Mouse (Mus musculus): Measurements from ENCODE around the gene Mamld1. TPM values are rescaled to one million over a fixed set of nuclear protein-coding genes. Genes with fewer than 3 reads are reported as not detected.

Mamld1 gene
- total and polyA plus RNA-seq, 3 experiments: not detected

- no peak overlapping the region for H3K4me3 ChIP-seq (ENCODE audit: control insufficient read depth in 1 of 2, insufficient read depth in 1 of 2, low read depth in 2 of 2, low read length in 2 of 2)
- TF ChIP-seq ZC3H11A (IDR thresholded peaks at IDR 0.05; ENCODE audit: low read depth, low read length) (no peak), GATA1 (IDR thresholded peaks at IDR 0.05; ENCODE audit: low read depth, low read length) (no peak), EP300 (IDR thresholded peaks at IDR 0.05; ENCODE audit: low read depth in 1 of 2, low read length in 2 of 2) (no peak)
- H3K27me3 ChIP-seq (ENCODE audit: control insufficient read depth in 1 of 2, insufficient read depth in 2 of 2, low read length in 2 of 2): no peaks in the 10 kb centered on the region; a peak in 1 of 4 replicates
- no peaks in the 10 kb centered on the region for H3K9me3 ChIP-seq (replicated peaks; ENCODE audit: insufficient read depth, low read length)
- H3K27ac ChIP-seq (ENCODE audit: control insufficient read depth, low read depth, low read length): no peak overlapping the region
- no peaks in the 10 kb centered on the region for H3K79me2 ChIP-seq (ENCODE audit: control insufficient read depth, insufficient read depth, low read length, poor library complexity)
- H3K4me1 ChIP-seq (ENCODE audit: control insufficient read depth in 1 of 2, insufficient read depth in 2 of 2, low read length in 2 of 2): no peaks in the 10 kb centered on the region
- H3K36me3 ChIP-seq (ENCODE audit: control insufficient read depth in 1 of 2, insufficient read depth in 2 of 2, low read length in 2 of 2): no peaks in the 10 kb centered on the region
- H3K9ac ChIP-seq (ENCODE audit: control insufficient read depth, low read depth, low read length, poor library complexity, severe bottlenecking): no peak overlapping the region
- no peak for DNase-seq (ENCODE audit: low read depth, low spot score)
Measured at GRCm38 (mm10) chrX:71150551-71151001, 100.5 kb downstream of the Mamld1 start.

DNA sequence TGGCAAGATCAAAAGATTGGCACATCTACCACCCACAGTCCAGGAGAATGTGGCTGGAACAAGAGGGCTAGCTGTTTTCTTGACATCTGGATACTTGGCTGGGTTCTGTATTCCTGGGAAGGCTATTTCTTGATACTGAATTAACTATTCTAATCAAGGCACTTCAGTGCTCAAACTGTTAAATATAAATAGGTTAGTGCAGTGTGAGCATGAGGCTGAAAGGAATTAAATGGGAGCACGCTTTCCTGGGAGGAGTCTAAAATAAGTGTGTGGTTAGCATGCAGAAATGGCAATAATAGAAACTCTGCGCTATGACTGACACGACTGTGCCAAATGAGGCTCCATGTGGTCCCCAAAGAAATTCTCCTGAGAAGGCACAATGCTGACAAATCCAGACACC lies 131.5 kb downstream of the Mamld1 start:
- no peaks in the 10 kb centered on the region for H3K79me2 ChIP-seq (ENCODE audit: control insufficient read depth, insufficient read depth, low read length, poor library complexity)
- no peak overlapping the region for H3K9ac ChIP-seq (ENCODE audit: control insufficient read depth, low read depth, low read length, poor library complexity, severe bottlenecking)
- no peaks in the 10 kb centered on the region for H3K9me3 ChIP-seq (replicated peaks; ENCODE audit: insufficient read depth, low read length)
- no peak overlapping the region for H3K27ac ChIP-seq (ENCODE audit: control insufficient read depth, low read depth, low read length)
- no peaks in the 10 kb centered on the region for H3K36me3 ChIP-seq (ENCODE audit: control insufficient read depth in 1 of 2, insufficient read depth in 2 of 2, low read length in 2 of 2)
- H3K27me3 ChIP-seq (ENCODE audit: control insufficient read depth in 1 of 2, insufficient read depth in 2 of 2, low read length in 2 of 2): no peaks in the 10 kb centered on the region; a peak in 1 of 4 replicates
- TF ChIP-seq TAL1 (IDR thresholded peaks at IDR 0.05; ENCODE audit: low read length) (no peak), BHLHE40 (IDR thresholded peaks at IDR 0.05; ENCODE audit: borderline replicate concordance, low read depth, low read length) (no peak), ZC3H11A (IDR thresholded peaks at IDR 0.05; ENCODE audit: low read depth, low read length) (no peak), USF2 (IDR thresholded peaks at IDR 0.05; ENCODE audit: borderline replicate concordance in 1 of 2, insufficient read depth in 1 of 2, low read depth in 1 of 2, low read length in 2 of 2) (no peak), ETS1 (IDR thresholded peaks at IDR 0.05; ENCODE audit: low read depth, low read length) (no peak), MAFK (IDR thresholded peaks at IDR 0.05; ENCODE audit: borderline replicate concordance, low read depth, low read length) (no peak), SIN3A (IDR thresholded peaks at IDR 0.05; ENCODE audit: low read length) (no peak), HCFC1 (IDR thresholded peaks at IDR 0.05; ENCODE audit: low read depth, low read length) (no peak), MYB (IDR thresholded peaks at IDR 0.05; ENCODE audit: low read depth, low read length) (no peak), KAT2A (conservative IDR thresholded peaks at IDR 0.05; ENCODE audit: low read depth, low read length) (no peak), UBTF (IDR thresholded peaks at IDR 0.05; ENCODE audit: borderline replicate concordance, insufficient read depth, low read depth, low read length) (no peak), MYC (IDR thresholded peaks at IDR 0.05; ENCODE audit: low read depth, low read length) (no peak), ELF1 (IDR thresholded peaks at IDR 0.05; ENCODE audit: low read depth, low read length) (no peak), MAZ (IDR thresholded peaks at IDR 0.05; ENCODE audit: low read depth, low read length) (no peak), ZMIZ1 (IDR thresholded peaks at IDR 0.05; ENCODE audit: low read depth, low read length) (no peak), EP300 (IDR thresholded peaks at IDR 0.05; ENCODE audit: low read depth in 1 of 2, low read length in 2 of 2) (no peak), NRF1 (IDR thresholded peaks at IDR 0.05; ENCODE audit: insufficient read depth, low read depth, low read length, poor library complexity, severe bottlenecking) (no peak)
- no peak for DNase-seq (ENCODE audit: low read depth, low spot score)
- H3K4me1 ChIP-seq (ENCODE audit: control insufficient read depth in 1 of 2, insufficient read depth in 2 of 2, low read length in 2 of 2): no peaks in the 10 kb centered on the region
- no peak overlapping the region for H3K4me3 ChIP-seq (ENCODE audit: control insufficient read depth in 1 of 2, insufficient read depth in 1 of 2, low read depth in 2 of 2, low read length in 2 of 2)

Measured in MEL (cell line).